Mouse (Mus musculus): ENCODE data around the gene Ccdc57.
"Not testable (repeated sequence)": the region's sequence is repeated elsewhere in the genome, so short reads cannot be mapped to it uniquely, and the experiment has no call there.

Gene Ccdc57

GRCm38 (mm10) chr11:120784064-120784791, 148.4 kb downstream of the Ccdc57 start, which contains the start of the genes Rfng and Gps1:
Gene Rfng, minus strand, starts transcription at chr11:120784207.
Gene Gps1, plus strand, starts transcription at chr11:120784272.
- no peak for DNase-seq (ENCODE audit: low spot score)

- no peak for DNase-seq (ENCODE audit: low spot score)
Measured at GRCm38 (mm10) chr11:120783426-120784063, 149.1 kb downstream of the Ccdc57 start.

GRCm38 (mm10) chr11:120781361-120781760, 151.3 kb downstream of the Ccdc57 start:
- DNase-seq (ENCODE audit: low spot score): not testable (repeated sequence)

- DNase-seq (ENCODE audit: low spot score): no peak
Measured at GRCm38 (mm10) chr11:120779876-120780275, 152.8 kb downstream of the Ccdc57 start.

GRCm38 (mm10) chr11:120777123-120777522, 155.5 kb downstream of the Ccdc57 start:
- no peak for DNase-seq (ENCODE audit: low spot score)
